Mouse (Mus musculus): ENCODE data around the gene A430089I19Rik. TPM values are rescaled to one million over a fixed set of nuclear protein-coding genes. Genes with fewer than 3 reads are reported as not detected.

The A430089I19Rik gene
- total RNA-seq (2023), result not detected in 2 replicates

DNA sequence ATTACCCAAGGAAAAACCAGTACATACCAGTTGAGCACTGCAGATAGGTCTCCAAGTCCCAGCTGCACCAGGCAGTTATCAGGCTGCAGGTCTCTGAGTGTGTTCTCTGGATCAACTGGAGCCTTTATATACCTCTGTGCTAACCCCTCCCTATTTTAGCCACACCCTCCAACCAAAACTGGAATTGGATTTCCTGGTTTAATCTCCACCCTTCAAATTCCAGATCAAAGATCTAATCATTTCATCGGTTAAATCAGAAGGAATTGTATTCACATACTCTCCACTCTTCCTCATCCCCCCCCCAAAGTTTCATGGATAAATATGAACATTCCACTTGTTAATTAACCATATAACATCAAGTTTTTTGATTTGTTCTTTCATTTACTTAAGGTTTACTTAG lies at the start of gene A430089I19Rik:
TSS of gene A430089I19Rik (minus strand) at position 101 of the 400 bp plus-strand sequence.

GRCm38 (mm10) chr5:94339449-94339848 lies 32.9 kb upstream of the A430089I19Rik start, which contains the start of gene AA792892:
TSS of gene AA792892 (plus strand) at chr5:94339749.

GRCm38 (mm10) chr5:94314135-94314534 lies 7.5 kb upstream of the A430089I19Rik start, which contains the start of gene Gm6502:
TSS of gene Gm6502 (plus strand) at chr5:94314435.

Other genes with a start within 250 kb of the A430089I19Rik start
- not detected in 2 replicates for gene BC061212, start 236.3 kb downstream of the A430089I19Rik start, total RNA-seq (2023)
- not detected in 2 replicates for gene Gm6351, start 230.4 kb downstream of the A430089I19Rik start, total RNA-seq (2023)
- gene Gm3106, start 88.8 kb downstream of the A430089I19Rik start, total RNA-seq (2023), result not detected in 2 replicates
- not detected in 2 replicates for gene Gm6502, start 7.6 kb upstream of the A430089I19Rik start, total RNA-seq (2023)
- gene AA792892, start 33.0 kb upstream of the A430089I19Rik start, total RNA-seq (2023), result 0.47 TPM in 1 of 2 replicates, not detected in the other
- gene Gm7682, start 139.0 kb upstream of the A430089I19Rik start, total RNA-seq (2023), result not detected in 2 replicates
- not detected in 2 replicates for gene Gm3139, start 219.5 kb upstream of the A430089I19Rik start, total RNA-seq (2023)

Measured in neutrophil, adult 65 days (primary cell).